Mouse (Mus musculus) ES-Bruce4 (cell line): Measurements from ENCODE around the gene Vmn2r89. TPM values are rescaled to one million over a fixed set of nuclear protein-coding genes. Genes with fewer than 3 reads are reported as not detected.

ENCODE experiments used
- H3K27ac ChIP-seq: 2 replicates; pipeline ENCODE4 v1.5.1; 2012; ENCODE audit warnings: low read length, inconsistent platforms; ENCODE audit not compliant: insufficient read depth
- H3K27me3 ChIP-seq: 2 replicates; pipeline ENCODE4 v1.6.1; 2012; ENCODE audit warnings: mild to moderate bottlenecking, low read length, inconsistent platforms; ENCODE audit not compliant: control insufficient read depth, poor library complexity, insufficient read depth, severe bottlenecking
- H3K36me3 ChIP-seq: 2 replicates; pipeline ENCODE4 v1.6.1; 2012; ENCODE audit warnings: inconsistent platforms, mild to moderate bottlenecking, low read length, moderate library complexity; ENCODE audit not compliant: control insufficient read depth, poor library complexity, insufficient read depth, severe bottlenecking
- H3K4me1 ChIP-seq: one replicate; pipeline ENCODE4 v1.8.1; 2011; ENCODE audit warnings: low read length; ENCODE audit not compliant: control insufficient read depth, insufficient read depth
- H3K4me3 ChIP-seq: 2 replicates; pipeline ENCODE4 v1.5.1; 2011; ENCODE audit warnings: low read depth, mild to moderate bottlenecking, low read length
- H3K9ac ChIP-seq: 2 replicates; pipeline ENCODE4 v1.6.1; 2012; ENCODE audit warnings: low read depth, mild to moderate bottlenecking, inconsistent platforms; ENCODE audit not compliant: poor library complexity, severe bottlenecking
- H3K9me3 ChIP-seq: replicated peaks from 2 replicates; pipeline ENCODE4 v1.6.1; 2012; ENCODE audit warnings: mild to moderate bottlenecking, low read length, inconsistent platforms; ENCODE audit not compliant: control insufficient read depth, poor library complexity, insufficient read depth, severe bottlenecking
- CTCF ChIP-seq: IDR thresholded peaks from one replicate; pipeline ENCODE4 v1.8.1; 2011; ENCODE audit warnings: low read depth, low read length
- EP300 ChIP-seq: IDR thresholded peaks from 2 replicates; pipeline ENCODE4 v1.6.1; 2011; ENCODE audit warnings: low read depth, low read length; ENCODE audit not compliant: insufficient read depth
- POLR2A ChIP-seq: IDR thresholded peaks from one replicate; pipeline ENCODE4 v1.8.1; 2011; ENCODE audit warnings: low read length; ENCODE audit not compliant: insufficient read depth
- polyA plus RNA-seq: library from polyadenylated mRNA; stranded (reverse); fragments of >200 nt; gene quantifications from 2 replicates; pipeline ENCODE4 v1.2.4, GENCODE M21; 2011; ENCODE audit warnings: low read depth; ENCODE audit not compliant: missing spikeins, insufficient read depth, insufficient read length

Gene Vmn2r89
- polyA plus RNA-seq, 1 experiment, result 0.12 TPM

- H3K27ac ChIP-seq, result no peak overlapping the region
- no peak overlapping the region for H3K4me3 ChIP-seq
- no peaks in the 10 kb centered on the region for H3K27me3 ChIP-seq
- H3K9me3 ChIP-seq, result no peaks in the 10 kb centered on the region; the same call in 1 of the 2 replicates
- H3K9ac ChIP-seq, result no peak overlapping the region
- no peaks in the 10 kb centered on the region for H3K36me3 ChIP-seq
- no peaks in the 10 kb centered on the region for H3K4me1 ChIP-seq
- TF ChIP-seq CTCF (no peak), POLR2A (no peak), EP300 (no peak)
Measured at GRCm38 (mm10) chr14:51486111-51486510, 34.5 kb downstream of the Vmn2r89 start.

- H3K27ac ChIP-seq, result no peak overlapping the region
- no peaks in the 10 kb centered on the region for H3K9me3 ChIP-seq
- no peak for TF ChIP-seq CTCF
- TF ChIP-seq EP300, result no peak
- no peak for TF ChIP-seq POLR2A
- H3K27me3 ChIP-seq, result no peaks in the 10 kb centered on the region
- H3K4me1 ChIP-seq, result no peaks in the 10 kb centered on the region
- no peaks in the 10 kb centered on the region for H3K36me3 ChIP-seq
- no peak overlapping the region for H3K4me3 ChIP-seq
- H3K9ac ChIP-seq, result no peak overlapping the region
Measured at GRCm38 (mm10) chr14:51495781-51496180, 44.1 kb downstream of the Vmn2r89 start.

- no peak overlapping the region for H3K4me3 ChIP-seq
- no peak for TF ChIP-seq POLR2A
- no peak for TF ChIP-seq CTCF
- no peak for TF ChIP-seq EP300
- H3K27ac ChIP-seq, result no peak overlapping the region
- H3K36me3 ChIP-seq, result no peaks in the 10 kb centered on the region
- H3K9me3 ChIP-seq, result no peaks in the 10 kb centered on the region
- H3K9ac ChIP-seq, result no peak overlapping the region
- no peaks in the 10 kb centered on the region for H3K27me3 ChIP-seq
- H3K4me1 ChIP-seq, result no peaks in the 10 kb centered on the region
Measured at GRCm38 (mm10) chr14:51496955-51497354, 45.3 kb downstream of the Vmn2r89 start.

- Histone ChIP-seq H3K27me3 (no peaks in the 10 kb centered on the region), H3K36me3 (no peaks in the 10 kb centered on the region), H3K27ac (no peak overlapping the region), H3K4me1 (no peaks in the 10 kb centered on the region), H3K4me3 (no peak overlapping the region), H3K9me3 (no peaks in the 10 kb centered on the region), H3K9ac (no peak overlapping the region)
- TF ChIP-seq CTCF (no peak), POLR2A (no peak), EP300 (no peak)
Measured at GRCm38 (mm10) chr14:51497958-51498357, 46.3 kb downstream of the Vmn2r89 start.

- H3K4me1 ChIP-seq, result no peaks in the 10 kb centered on the region
- no peaks in the 10 kb centered on the region for H3K27me3 ChIP-seq
- TF ChIP-seq CTCF (no peak), POLR2A (no peak), EP300 (no peak)
- H3K36me3 ChIP-seq, result no peaks in the 10 kb centered on the region
- no peaks in the 10 kb centered on the region for H3K9me3 ChIP-seq
- no peak overlapping the region for H3K4me3 ChIP-seq
- H3K9ac ChIP-seq, result no peak overlapping the region
- H3K27ac ChIP-seq, result no peak overlapping the region
Measured at GRCm38 (mm10) chr14:51499707-51500275, 48.1 kb downstream of the Vmn2r89 start.

GRCm38 (mm10) chr14:51500461-51500860 lies 48.8 kb downstream of the Vmn2r89 start:
- Histone ChIP-seq H3K4me1 (no peaks in the 10 kb centered on the region), H3K27ac (no peak overlapping the region), H3K9ac (no peak overlapping the region), H3K9me3 (no peaks in the 10 kb centered on the region), H3K36me3 (no peaks in the 10 kb centered on the region), H3K4me3 (no peak overlapping the region), H3K27me3 (no peaks in the 10 kb centered on the region)
- TF ChIP-seq CTCF, result no peak
- TF ChIP-seq EP300, result no peak
- no peak for TF ChIP-seq POLR2A
